Mouse (Mus musculus) cerebellum, adult 11-12 months (tissue): ENCODE measurements at regions not wholly inside any gene's neighbourhood (a gene's known extent, or its start where the extent isn't known, plus 50 kb on each side); places are given as distances from the start of the nearest gene placed in this dataset.

Experiments used
- DNase-seq: peaks from one replicate; pipeline ENCODE4 v3.0.0; 2022

GRCm38 (mm10) chr4:40537859-40538258, 65.9 kb downstream of the Tmem215 start:
- no peak for DNase-seq

GRCm38 (mm10) chr4:40543085-40544048, 71.4 kb downstream of the Tmem215 start:
- no peak for DNase-seq

- no peak for DNase-seq
Measured at GRCm38 (mm10) chr4:40544056-40544455, 72.1 kb downstream of the Tmem215 start.

- no peak for DNase-seq
Measured at GRCm38 (mm10) chr4:40544806-40545205, 72.8 kb downstream of the Tmem215 start.

- DNase-seq = no peak
Measured at GRCm38 (mm10) chr4:40545700-40546099, 73.7 kb downstream of the Tmem215 start.

- no peak for DNase-seq
Measured at GRCm38 (mm10) chr4:40559824-40560223, 87.8 kb downstream of the Tmem215 start.

GRCm38 (mm10) chr4:40573300-40573699, 101.3 kb downstream of the Tmem215 start:
- DNase-seq = no peak

GRCm38 (mm10) chr4:40575951-40576350, 104.0 kb downstream of the Tmem215 start:
- no peak for DNase-seq

- DNase-seq = no peak
Measured at GRCm38 (mm10) chr4:40584436-40584835, 112.5 kb downstream of the Tmem215 start.

- peak; percentile 15 for DNase-seq
Measured at GRCm38 (mm10) chr4:40584940-40585571, 113.1 kb downstream of the Tmem215 start.

- no peak for DNase-seq
Measured at GRCm38 (mm10) chr4:40586045-40586444, 114.1 kb downstream of the Tmem215 start.

GRCm38 (mm10) chr4:40587254-40587653, 115.3 kb downstream of the Tmem215 start:
- no peak for DNase-seq

- no peak for DNase-seq
Measured at GRCm38 (mm10) chr4:40593806-40594205, 109.2 kb downstream of the Aptx start.

GRCm38 (mm10) chr4:40625024-40625423, 78.0 kb downstream of the Aptx start:
- no peak for DNase-seq

- no peak for DNase-seq
Measured at GRCm38 (mm10) chr4:40625911-40626310, 77.1 kb downstream of the Aptx start.
